Mouse (Mus musculus) midbrain, embryonic 10.5 days (tissue): ENCODE measurements around the gene Cd164l2. TPM values are rescaled to one million over a fixed set of nuclear protein-coding genes. Genes with fewer than 3 reads are reported as not detected.

Experiments
- DNase-seq: peaks from one replicate; pipeline ENCODE4 v3.0.0-alpha.2; 2017; ENCODE audit warnings: low spot score
- H3K27ac ChIP-seq: fragments of 300-500 bp; sonication (generic); replicated peaks from 2 replicates; pipeline ENCODE4 v1.5.1; 2016; ENCODE audit warnings: mild to moderate bottlenecking
- H3K27me3 ChIP-seq: fragments of 300-500 bp; sonication (generic); 2 replicates; pipeline ENCODE4 v1.6.1; 2016; ENCODE audit warnings: low read depth, mild to moderate bottlenecking; ENCODE audit not compliant: poor library complexity, severe bottlenecking
- H3K36me3 ChIP-seq: fragments of 300-500 bp; sonication (generic); 2 replicates; pipeline ENCODE4 v1.6.1; 2016; ENCODE audit warnings: mild to moderate bottlenecking, moderate library complexity
- H3K4me1 ChIP-seq: fragments of 300-500 bp; sonication (generic); 2 replicates; pipeline ENCODE4 v1.6.1; 2016
- H3K4me3 ChIP-seq: fragments of 300-500 bp; sonication (generic); 2 replicates; pipeline ENCODE4 v1.5.1; 2016; ENCODE audit warnings: mild to moderate bottlenecking, moderate library complexity
- H3K9me3 ChIP-seq: fragments of 300-500 bp; sonication (generic); replicated peaks from 2 replicates; pipeline ENCODE4 v1.6.1; 2016; ENCODE audit warnings: mild to moderate bottlenecking
- WGBS: fragments of 180-500 bp; shearing (Covaris S2); methylation state at CpG from one replicate; pipeline ENCODE4 v1.1.7; 2016; 5-methylcytosine and 5-hydroxymethylcytosine counted together
- polyA plus RNA-seq: library from polyadenylated mRNA; unstranded; fragments of >200 nt; fragmentation: Nextera tagmentation; extraction: Ambion mirVana; gene quantifications from 2 replicates; pipeline ENCODE4 v1.2.1, GENCODE M21; 2016

The Cd164l2 gene
- polyA plus RNA-seq = 0.99 and 1.7 TPM in 2 replicates

GRCm38 (mm10) chr4:133211751-133212561 is at the start of gene Cd164l2, which contains the start of gene Gpr3:
Cd164l2 (plus strand) TSS chr4:133212131.
Gpr3 (minus strand) TSS chr4:133212536.
- Histone ChIP-seq H3K27ac (peak within 1 kb of the TSS; percentile 70; the same call in 1 of the 2 replicates), H3K27me3 (peaks cover 79% of the 10 kb centered on the region)

GRCm38 (mm10) chr4:133162196-133162595 is 49.7 kb upstream of the Cd164l2 start:
- DNase-seq = no peak
- peaks cover 13% of the 10 kb centered on the region for H3K36me3 ChIP-seq
- 80% methylated on average over 6 of the region's 6 CpGs for WGBS
- peaks cover 17% of the 10 kb centered on the region for H3K4me1 ChIP-seq
- H3K27me3 ChIP-seq = no peaks in the 10 kb centered on the region
- no peaks in the 10 kb centered on the region for H3K9me3 ChIP-seq
- no peak overlapping the region for H3K27ac ChIP-seq
- H3K4me3 ChIP-seq = no peak overlapping the region

More at GRCm38 (mm10) chr4:133211751-133212561, at the start of gene Cd164l2, which contains the start of gene Gpr3:
- DNase-seq = no peak
- H3K4me1 ChIP-seq = peaks cover 32% of the 10 kb centered on the region
- no peaks in the 10 kb centered on the region for H3K36me3 ChIP-seq
- 1% methylated on average over 52 of the region's 52 CpGs for WGBS
- H3K4me3 ChIP-seq = peak within 1 kb of the TSS; percentile 75
- no peaks in the 10 kb centered on the region for H3K9me3 ChIP-seq

- WGBS = 96% methylated on average over 9 of the region's 9 CpGs
These were observed 45.2 kb upstream of the Cd164l2 start for GRCm38 (mm10) chr4:133166773-133167172.

GRCm38 (mm10) chr4:133169237-133170055 is 42.5 kb upstream of the Cd164l2 start:
- Histone ChIP-seq H3K27me3 (no peaks in the 10 kb centered on the region), H3K9me3 (no peaks in the 10 kb centered on the region), H3K36me3 (peaks cover 2% of the 10 kb centered on the region), H3K27ac (no peak overlapping the region), H3K4me1 (no peaks in the 10 kb centered on the region), H3K4me3 (no peak overlapping the region)
- no peak for DNase-seq
- 87% methylated on average over 10 of the region's 10 CpGs for WGBS

More at GRCm38 (mm10) chr4:133166773-133167172, 45.2 kb upstream of the Cd164l2 start:
- Histone ChIP-seq H3K27ac (no peak overlapping the region), H3K9me3 (no peaks in the 10 kb centered on the region), H3K36me3 (peaks cover 5% of the 10 kb centered on the region), H3K4me1 (no peaks in the 10 kb centered on the region), H3K4me3 (no peak overlapping the region), H3K27me3 (no peaks in the 10 kb centered on the region)
- no peak for DNase-seq

GRCm38 (mm10) chr4:133170056-133170524 is 41.8 kb upstream of the Cd164l2 start:
- peaks cover under 1% of the 10 kb centered on the region for H3K4me1 ChIP-seq
- no peak overlapping the region for H3K27ac ChIP-seq
- H3K36me3 ChIP-seq = no peaks in the 10 kb centered on the region
- H3K9me3 ChIP-seq = no peaks in the 10 kb centered on the region
- H3K4me3 ChIP-seq = no peak overlapping the region
- WGBS = 85% methylated on average over 3 of the region's 3 CpGs
- no peak for DNase-seq
- no peaks in the 10 kb centered on the region for H3K27me3 ChIP-seq

GRCm38 (mm10) chr4:133170616-133171015 is 41.3 kb upstream of the Cd164l2 start:
- no peak for DNase-seq
- no peak overlapping the region for H3K27ac ChIP-seq
- H3K4me1 ChIP-seq = peaks cover 5% of the 10 kb centered on the region
- no peaks in the 10 kb centered on the region for H3K27me3 ChIP-seq
- no peak overlapping the region for H3K4me3 ChIP-seq
- no peaks in the 10 kb centered on the region for H3K9me3 ChIP-seq
- no peaks in the 10 kb centered on the region for H3K36me3 ChIP-seq

- Histone ChIP-seq H3K4me1 (peaks cover 18% of the 10 kb centered on the region), H3K27me3 (no peaks in the 10 kb centered on the region), H3K27ac (no peak overlapping the region), H3K36me3 (peaks cover 12% of the 10 kb centered on the region), H3K9me3 (no peaks in the 10 kb centered on the region), H3K4me3 (no peak overlapping the region)
- DNase-seq = no peak
- WGBS = 88% methylated on average over 4 of the region's 4 CpGs
These were observed 39.5 kb upstream of the Cd164l2 start for GRCm38 (mm10) chr4:133172451-133172850.

- no peak overlapping the region for H3K27ac ChIP-seq
- peaks cover 18% of the 10 kb centered on the region for H3K4me1 ChIP-seq
- peaks cover 29% of the 10 kb centered on the region for H3K36me3 ChIP-seq
- no peak overlapping the region for H3K4me3 ChIP-seq
- H3K9me3 ChIP-seq = no peaks in the 10 kb centered on the region
- H3K27me3 ChIP-seq = no peaks in the 10 kb centered on the region
- 75% methylated on average over 4 of the region's 4 CpGs for WGBS
- no peak for DNase-seq
These were observed 37.6 kb upstream of the Cd164l2 start for GRCm38 (mm10) chr4:133174361-133174760.

GRCm38 (mm10) chr4:133175274-133175673 is 36.7 kb upstream of the Cd164l2 start:
- Histone ChIP-seq H3K36me3 (peaks cover 37% of the 10 kb centered on the region), H3K9me3 (no peaks in the 10 kb centered on the region), H3K27me3 (no peaks in the 10 kb centered on the region), H3K4me1 (peaks cover 18% of the 10 kb centered on the region), H3K4me3 (no peak overlapping the region), H3K27ac (no peak overlapping the region)
- no peak for DNase-seq
- WGBS = 85% methylated on average over 7 of the region's 7 CpGs

GRCm38 (mm10) chr4:133175998-133176760 is 35.8 kb upstream of the Cd164l2 start:
- H3K27me3 ChIP-seq = no peaks in the 10 kb centered on the region
- WGBS = 69% methylated on average over 14 of the region's 14 CpGs
- peak; percentile 24 for DNase-seq
- H3K27ac ChIP-seq = 0 out of 2 replicates have a peak overlapping the region, but pooled peaks have one; percentile 30
- H3K4me3 ChIP-seq = no peak overlapping the region
- peaks cover 18% of the 10 kb centered on the region for H3K4me1 ChIP-seq
- H3K36me3 ChIP-seq = peaks cover 40% of the 10 kb centered on the region
- no peaks in the 10 kb centered on the region for H3K9me3 ChIP-seq

GRCm38 (mm10) chr4:133176761-133177403 is 35.0 kb upstream of the Cd164l2 start:
- WGBS = 91% methylated on average over 18 of the region's 18 CpGs
- Histone ChIP-seq H3K4me1 (peaks cover 18% of the 10 kb centered on the region), H3K9me3 (no peaks in the 10 kb centered on the region), H3K27ac (0 out of 2 replicates have a peak overlapping the region, but pooled peaks have one; percentile 30), H3K27me3 (no peaks in the 10 kb centered on the region), H3K4me3 (no peak overlapping the region), H3K36me3 (peaks cover 43% of the 10 kb centered on the region)
- DNase-seq = no peak

GRCm38 (mm10) chr4:133178305-133178704 is 33.6 kb upstream of the Cd164l2 start:
- Histone ChIP-seq H3K4me3 (no peak overlapping the region), H3K4me1 (peaks cover 18% of the 10 kb centered on the region), H3K36me3 (peaks cover 47% of the 10 kb centered on the region), H3K27me3 (no peaks in the 10 kb centered on the region), H3K9me3 (no peaks in the 10 kb centered on the region), H3K27ac (no peak overlapping the region)
- no peak for DNase-seq
- WGBS = 90% methylated on average over 5 of the region's 5 CpGs
